Mouse (Mus musculus): ENCODE data around the gene Csrnp2.

The Csrnp2 gene

DNA sequence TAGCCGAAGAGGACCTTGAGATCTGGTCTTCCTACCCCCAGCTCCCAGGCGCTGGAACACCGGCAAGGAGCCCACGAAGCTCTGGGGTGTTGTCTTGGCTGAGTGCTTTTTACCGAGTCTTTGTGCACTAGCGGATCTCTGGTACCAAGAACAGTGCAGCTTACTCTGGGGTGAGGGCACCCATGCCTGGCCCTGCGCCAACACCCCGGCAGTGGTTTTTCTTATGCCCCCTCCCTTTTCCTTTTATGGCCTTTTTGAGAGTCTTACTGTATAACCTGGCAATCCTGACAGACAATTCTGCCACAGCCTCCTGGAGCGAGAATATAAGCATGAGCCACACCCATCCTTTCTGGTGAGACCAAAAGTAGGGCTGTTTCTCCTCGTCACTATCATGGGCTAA, 16.9 kb downstream of the Csrnp2 start:
- DNase-seq (ENCODE audit: extremely low spot score), result no peak

DNA sequence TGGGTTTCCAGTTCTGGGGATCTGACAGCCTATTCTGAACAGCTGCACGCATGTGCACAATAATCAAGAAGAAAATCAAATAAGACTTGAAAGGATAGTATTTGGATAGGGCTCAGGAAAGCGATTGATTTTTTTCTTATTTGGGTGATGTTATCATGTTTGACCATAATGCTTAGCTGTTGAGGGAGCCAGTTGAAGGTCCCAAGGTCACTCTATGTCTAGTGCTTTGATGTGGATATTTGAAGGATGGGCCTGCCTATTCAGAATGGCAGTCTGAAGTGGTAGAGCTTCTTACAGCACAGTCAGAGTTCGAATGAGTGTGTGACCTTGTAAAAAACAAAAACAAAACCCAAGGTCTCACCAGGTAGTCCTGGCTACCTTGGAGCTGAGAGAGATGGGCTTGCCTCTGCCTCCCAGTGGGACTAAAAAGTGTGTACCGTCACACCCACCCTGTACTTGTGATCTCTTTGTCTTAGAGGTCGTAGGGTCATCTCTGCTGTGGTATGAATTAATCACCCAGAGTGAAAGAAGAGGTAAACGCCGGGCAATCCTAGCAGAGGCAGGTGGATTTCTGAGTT, 21.3 kb downstream of the Csrnp2 start:
- DNase-seq (ENCODE audit: extremely low spot score), result no peak

DNA sequence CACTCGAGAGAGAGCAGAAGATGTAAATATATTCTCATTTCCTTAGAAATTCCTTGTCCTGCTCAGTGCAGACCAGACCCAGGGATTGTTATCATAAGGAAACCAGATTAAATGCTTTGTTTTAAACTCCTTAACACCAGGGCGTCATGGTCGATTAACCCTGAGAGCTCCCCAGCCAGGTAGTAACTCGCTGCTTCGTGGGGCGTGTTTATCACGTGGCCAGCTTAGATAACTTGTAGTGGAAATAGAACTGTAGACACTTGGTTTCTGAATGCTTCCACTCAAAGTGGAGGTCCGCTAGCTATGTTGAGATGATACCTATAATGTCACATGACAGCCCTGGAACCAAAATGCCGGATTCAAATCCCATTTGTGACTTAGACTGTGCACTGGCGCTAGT, 25.3 kb downstream of the Csrnp2 start:
- no peak for DNase-seq (ENCODE audit: extremely low spot score)

DNA sequence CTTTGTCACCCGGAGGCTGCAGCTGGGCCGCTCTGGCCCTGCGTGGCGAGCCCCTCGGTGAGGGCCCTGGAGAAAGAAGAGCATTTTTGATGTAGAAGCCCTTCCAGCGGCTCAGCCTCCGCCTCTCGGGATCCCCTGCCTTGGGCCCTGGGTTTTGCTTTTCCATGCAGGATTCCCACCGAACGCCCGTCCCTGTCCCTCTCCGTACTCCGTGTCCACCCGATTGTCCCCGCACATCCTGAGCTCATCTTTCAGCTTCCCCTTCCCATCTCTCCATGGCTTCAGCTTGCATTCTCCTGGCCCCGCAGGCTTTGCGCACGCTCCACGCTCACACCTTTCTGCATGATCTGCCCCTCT, 26.1 kb downstream of the Csrnp2 start:
- no peak for DNase-seq (ENCODE audit: extremely low spot score)

DNA sequence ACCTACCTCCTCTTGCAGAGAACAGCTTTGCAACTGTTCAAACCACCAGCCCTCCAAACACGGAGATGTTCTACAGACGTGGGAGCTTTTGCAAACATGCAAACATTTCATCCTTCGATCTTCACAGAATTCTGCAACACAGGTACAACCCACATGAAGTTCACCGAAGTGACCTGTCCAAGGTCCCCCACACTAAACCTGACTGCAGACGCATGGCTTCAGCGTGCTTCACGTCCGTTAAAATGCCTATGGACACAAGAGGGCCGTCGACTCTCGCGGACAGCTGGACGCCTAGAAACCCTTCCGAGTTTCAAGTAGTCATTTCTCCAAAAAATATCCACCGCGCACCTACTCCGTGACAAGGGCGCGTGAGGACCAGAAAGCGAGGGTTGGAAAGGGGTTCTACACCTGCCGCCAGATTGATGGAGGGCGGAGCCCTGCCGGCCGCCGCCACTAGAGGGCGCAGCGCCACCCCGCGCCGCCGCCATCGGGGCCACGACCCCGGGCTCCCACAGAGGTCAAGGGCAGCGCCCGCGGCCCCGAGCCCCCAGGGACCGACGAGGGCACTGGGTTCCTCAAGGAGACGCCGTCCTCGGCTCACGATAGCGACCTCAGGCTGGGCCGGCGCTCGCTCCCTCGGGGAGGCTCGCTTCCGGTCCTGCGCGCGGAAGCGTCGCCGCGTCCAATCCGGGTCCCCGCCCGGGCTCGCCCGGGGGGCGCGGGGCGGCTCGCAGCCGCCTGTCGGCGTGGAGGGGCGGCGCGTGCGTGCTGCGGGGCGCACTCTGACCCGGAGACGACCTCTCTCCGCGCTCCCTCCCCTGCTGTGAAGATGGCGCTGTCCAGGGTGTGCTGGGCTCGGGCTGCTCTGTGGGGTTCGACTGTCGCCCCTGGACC, 26.7 kb downstream of the Csrnp2 start, which contains the start of gene Letmd1:
Gene Letmd1 (plus strand): TSS at position 729 of the 894 bp plus-strand sequence.
- DNase-seq (ENCODE audit: extremely low spot score), result peak; percentile 86

DNA sequence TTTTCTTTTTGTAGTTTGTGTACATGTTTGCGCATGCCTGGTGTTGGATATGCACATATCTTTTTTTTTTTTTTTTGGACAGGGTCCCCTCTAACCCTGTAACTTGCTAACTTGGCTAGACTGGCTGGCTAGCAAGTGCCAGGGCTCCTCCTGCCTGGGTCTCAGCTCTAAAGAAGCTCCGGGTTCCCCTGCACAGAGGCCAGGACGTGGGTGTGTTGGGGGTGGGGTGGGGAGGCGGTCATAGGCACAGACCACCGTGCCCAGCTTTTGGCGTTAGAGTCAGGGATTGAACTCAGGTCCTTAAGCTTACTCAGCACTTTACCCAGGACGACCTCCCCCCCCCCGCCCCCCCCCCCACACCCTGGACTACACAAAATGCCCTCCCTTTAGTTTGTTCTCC, 27.6 kb downstream of the Csrnp2 start:
- DNase-seq (ENCODE audit: extremely low spot score), result no peak

DNA sequence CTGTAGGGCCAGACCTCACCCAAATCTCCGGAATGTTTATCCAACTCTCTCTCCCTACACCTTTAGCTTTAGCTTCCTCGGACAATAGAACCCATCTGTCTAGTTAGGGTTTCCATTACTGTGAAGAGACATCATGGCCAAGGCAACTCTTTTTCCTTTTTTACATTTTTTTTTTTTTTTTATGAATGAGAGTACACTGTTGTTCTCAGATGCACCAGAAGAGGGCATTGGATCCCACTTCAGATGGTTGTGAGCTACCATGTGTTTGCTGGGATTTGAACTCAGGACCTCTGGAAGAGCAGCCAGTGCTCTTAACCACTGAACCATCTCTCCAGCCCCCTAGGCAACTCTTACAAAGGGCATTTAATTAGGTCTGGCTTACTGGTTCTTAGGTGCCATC, 29.9 kb downstream of the Csrnp2 start:
- no peak for DNase-seq (ENCODE audit: extremely low spot score)

DNA sequence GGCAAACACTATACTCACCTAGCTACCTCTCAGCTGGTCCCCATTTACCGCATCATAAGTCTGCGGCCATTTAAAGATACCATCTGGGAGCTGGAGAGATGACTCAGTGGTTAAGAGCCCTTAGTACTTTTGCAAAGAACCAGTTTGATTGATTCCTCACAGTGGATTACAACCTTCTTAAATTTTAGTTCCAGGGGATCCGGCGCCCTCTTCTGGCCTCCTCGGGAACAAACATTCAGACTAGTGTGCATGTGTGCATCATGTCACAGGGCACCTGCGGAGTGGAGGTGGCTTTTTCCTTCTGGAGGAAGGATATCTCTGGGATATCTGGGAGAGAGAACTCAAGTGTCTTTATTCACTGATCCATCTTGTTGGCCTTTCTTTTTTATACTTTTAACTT, 31.6 kb downstream of the Csrnp2 start:
- peak; percentile 55 for DNase-seq (ENCODE audit: extremely low spot score)

DNA sequence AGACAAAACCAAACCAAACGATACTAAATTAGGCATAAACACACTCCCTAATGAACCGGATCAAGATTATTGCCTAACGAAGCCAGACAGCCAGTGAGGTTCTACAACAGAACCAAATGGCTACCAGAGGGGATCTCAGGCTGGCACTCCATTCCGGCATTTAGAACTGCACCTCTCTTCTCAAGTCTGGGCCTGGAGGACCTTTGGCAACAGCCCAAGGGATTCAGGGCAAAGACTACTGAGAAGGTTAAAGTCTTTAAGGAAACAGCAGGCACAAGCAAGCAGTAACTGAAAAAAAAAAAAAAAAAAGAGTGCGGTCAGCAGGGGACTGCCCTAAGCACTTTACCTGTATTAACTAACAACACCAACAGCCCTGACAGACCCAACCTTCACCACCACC, 33.2 kb downstream of the Csrnp2 start:
- no peak for DNase-seq (ENCODE audit: extremely low spot score)

DNA sequence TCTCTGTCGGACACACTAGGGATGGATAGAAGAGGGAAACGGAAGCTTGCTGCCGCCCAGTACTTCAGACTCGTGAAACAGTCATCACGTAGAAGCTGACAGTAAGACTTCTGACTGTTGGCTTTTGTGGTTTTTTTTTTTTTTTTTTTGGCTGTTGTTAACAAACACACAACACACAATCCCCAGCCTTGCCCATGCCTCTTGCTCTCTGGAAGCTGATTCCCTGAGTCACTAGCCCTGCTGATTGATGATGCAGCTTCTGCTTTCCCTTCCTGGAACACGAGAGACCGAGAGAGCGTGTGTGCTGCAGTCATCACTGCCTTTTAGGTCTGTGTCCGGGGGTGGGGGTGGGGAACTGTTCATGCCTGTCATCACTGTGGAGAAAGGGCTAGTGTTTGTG, 33.6 kb downstream of the Csrnp2 start:
- no peak for DNase-seq (ENCODE audit: extremely low spot score)

DNA sequence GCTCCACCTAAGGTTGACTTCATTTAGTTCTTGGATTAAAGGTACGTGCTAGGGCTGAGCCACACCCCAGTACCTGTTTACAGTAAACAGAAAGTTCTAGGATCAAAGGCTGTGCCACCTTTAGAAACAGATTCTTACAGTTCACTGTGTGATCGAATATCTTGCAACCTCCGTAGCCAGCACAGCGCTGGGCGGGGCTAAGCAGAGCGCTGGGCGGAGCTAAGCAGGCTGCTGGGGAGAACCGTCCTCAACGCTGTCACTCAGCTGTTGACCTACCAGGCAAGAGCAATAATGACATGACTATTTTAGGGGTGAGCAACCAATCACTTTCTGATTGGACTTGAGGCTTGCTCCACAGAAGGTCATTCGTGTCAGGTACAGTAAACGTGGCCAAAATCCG, 34.3 kb downstream of the Csrnp2 start:
- peak; percentile 31 for DNase-seq (ENCODE audit: extremely low spot score)

DNA sequence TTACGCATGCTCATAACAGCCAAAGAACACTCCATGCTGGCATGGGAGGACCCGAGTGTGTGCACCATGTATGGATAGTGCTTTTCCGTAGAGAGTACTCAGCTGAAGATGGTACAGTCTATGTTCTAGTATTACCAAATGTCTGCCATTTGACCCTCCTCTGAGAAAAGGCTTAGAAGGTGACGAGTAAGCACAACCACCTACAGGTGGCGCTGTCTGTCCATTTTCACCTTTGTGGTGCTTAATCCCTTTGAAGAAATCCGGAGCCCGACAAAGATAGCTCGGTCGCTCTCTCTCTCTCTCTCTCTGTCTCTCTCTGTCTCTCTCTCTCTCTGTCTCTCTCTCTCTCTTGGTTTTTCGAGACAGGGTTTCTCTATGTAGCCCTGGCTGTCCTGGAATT, 37.2 kb downstream of the Csrnp2 start:
- DNase-seq (ENCODE audit: extremely low spot score), result peak; percentile 55

DNA sequence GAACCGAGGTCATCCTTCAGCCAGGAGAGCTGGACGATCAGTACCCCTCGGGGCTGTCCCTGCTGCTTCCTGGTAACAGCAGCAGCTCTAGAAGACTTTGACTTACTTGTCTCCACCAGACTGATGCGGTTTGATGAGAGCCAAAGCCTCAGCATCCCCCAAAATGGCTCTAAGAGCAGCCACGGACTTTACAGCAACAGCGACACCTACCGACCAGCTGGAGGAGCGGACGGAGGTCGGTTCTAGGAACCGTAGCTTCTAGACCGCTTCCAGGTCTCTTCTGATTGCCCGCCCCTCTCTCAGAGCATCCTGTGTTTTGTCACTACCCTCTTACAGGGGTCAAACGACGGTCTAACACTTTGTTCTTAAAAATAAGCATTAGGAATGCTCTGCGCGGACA, 37.9 kb downstream of the Csrnp2 start:
- DNase-seq (ENCODE audit: extremely low spot score), result peak; percentile 76

DNA sequence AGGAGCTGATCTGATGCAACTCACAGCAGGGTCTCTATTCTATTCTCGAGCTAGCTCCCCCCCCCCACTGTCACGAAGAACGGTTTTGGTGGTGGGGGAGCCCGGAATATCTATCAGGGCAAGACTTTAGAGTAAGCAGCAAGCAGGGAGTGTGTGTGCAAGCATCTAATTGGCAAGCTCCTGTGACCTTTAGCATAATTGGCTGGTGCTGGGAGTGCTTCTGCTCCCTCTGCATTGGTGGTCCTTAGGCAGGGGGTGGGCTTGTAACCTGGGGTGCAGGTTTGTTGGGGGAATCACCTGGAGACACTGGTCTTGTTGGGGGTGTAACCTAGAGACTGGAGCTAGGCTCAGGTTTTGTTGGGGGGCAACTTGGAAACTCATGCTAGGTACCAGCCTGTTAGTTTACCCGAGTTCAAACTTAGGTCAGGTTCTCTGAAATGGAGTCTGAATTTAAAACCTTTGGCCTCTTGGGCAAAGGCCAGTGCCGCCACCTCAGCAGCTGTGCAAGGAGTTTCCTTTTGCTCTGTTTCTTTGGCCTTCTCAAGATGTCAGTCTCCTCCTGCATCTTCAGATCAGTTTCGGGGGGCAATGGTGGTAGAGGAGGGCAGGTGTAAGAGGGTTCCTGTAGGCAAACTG, 38.8 kb downstream of the Csrnp2 start:
- no peak for DNase-seq (ENCODE audit: extremely low spot score)

DNA sequence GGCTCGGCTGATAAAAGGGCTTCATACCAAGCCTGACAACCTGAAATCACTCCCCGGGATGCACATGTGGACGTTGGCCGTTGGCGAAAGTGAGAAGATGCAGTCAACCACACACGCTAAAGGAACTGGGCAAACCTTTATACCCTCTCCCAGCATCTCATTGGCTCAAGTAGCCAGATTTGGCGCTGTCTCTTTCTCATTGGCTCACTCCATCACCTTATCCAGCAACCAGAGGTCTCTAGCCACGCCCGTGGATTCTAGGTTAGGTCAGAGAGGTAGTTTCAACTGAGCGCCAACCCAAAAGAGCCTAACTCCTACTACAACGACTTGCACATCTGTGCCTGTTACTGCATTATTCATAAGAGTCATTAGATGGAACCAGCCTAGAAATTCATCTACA, 42.8 kb downstream of the Csrnp2 start:
- no peak for DNase-seq (ENCODE audit: extremely low spot score)

DNA sequence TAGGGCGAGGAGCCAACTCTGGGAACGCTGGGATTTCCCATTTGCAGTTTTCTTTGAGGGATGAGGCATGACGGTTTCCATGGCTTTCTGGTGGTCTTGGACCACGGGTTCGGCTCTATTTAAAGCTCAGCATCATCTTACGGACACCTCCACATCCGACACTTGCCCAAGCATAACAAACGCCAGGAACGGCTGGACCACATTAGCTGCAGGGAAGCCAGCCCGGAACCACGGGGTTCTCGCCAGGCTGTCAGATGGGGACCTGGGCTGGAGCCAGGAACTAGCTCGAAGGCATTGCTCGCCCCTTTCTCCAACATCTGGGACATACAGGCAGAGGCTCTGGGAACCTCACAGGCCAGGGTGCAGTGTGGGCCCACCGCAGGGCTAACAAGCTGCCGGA, 44.0 kb downstream of the Csrnp2 start:
- no peak for DNase-seq (ENCODE audit: extremely low spot score)

DNA sequence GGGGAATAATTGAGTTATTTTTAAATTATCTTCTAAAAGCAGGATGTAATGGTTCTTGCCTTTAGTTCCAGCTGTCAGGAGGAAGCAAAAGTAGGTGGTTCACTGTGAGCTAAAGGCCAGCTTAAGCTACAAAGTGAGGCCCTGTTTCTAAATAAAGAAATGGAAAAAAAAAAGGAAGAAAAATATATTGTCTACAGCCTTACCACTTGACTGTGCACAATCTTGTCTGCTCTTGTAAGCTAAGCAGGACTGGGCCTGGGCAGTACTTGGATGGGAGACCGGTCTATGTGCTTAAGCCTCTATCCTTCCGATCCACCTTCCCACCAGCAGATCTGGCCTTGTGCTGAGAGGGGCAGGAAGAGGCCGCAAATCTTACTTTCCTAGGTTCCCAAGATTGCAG, 45.8 kb downstream of the Csrnp2 start:
- DNase-seq (ENCODE audit: extremely low spot score), result no peak

DNA sequence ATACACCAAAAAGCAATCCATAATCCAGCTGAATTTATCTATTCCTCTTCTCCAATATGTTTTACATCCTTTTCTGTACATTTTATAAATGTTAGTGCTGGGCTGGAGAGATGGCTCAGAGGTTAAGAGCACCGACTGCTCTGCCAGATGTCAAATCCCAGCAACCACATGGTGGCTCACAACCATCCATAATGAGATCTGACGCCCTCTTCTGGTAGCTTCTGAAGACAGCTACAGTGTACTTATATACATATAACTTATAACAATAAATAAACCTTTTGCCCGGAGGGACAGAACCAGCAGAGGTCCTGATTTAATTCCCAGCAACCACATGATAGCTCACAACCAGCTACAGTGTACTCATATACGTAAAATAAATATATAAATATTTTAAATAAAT, 46.7 kb downstream of the Csrnp2 start:
- no peak for DNase-seq (ENCODE audit: extremely low spot score)

DNA sequence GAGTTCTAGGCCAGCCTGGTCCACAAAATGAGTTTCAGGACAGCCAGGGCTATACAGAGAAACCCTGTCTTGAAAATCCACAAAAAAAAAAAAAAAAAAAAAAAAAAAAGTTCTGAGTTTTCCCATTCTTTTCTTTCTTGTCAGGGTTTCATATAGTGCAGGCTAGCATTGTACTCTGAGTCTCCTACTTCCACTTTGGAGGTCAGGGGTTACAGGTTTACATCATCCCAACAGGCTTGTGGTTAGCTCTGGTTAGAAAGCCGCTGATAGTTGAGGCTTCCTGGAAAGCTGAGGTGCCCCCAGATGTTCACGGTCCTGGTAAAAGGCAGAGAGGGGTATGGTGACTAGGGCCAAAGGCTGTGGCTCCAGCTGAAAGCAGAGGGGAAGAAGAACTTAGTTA, 48.4 kb downstream of the Csrnp2 start:
- DNase-seq (ENCODE audit: extremely low spot score), result no peak

DNA sequence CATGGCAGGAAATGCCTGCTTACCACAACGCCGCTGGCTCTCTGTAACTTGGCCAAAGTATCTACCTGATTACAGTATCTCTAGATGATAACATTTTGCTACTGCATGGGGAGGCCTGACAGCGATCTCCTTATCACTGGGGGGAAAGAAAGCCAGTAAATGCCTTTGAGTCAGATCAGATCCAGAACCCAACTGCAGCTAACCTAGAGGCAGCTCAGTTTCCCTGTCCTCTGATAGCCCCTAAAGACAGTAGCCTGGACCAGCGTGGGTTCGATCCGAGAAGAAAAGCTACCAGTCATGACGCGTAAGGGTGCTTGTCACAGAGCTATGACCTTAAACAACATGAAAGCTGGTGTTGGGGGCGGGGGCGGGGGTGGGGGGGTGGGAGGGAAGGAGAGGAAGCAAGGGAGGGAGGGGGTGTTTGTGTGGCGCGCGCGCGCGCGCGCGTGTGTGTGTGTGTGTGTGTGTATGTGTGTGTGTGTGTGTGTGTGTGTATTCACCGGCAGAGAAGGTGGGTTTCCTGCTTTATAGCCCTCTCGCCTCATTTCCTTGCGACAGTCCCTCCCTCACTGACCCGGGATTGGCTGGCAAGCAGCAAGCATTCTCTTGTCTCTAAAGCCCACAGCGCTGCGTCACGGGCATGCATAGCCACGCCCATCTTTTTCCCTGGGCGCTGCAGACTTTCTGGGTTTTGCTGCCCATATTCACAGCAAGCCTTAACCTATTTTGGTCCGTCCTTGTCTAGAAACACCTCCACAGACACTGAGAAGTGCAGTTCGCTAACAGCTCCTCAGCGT, 52.0 kb downstream of the Csrnp2 start:
- peak; percentile 87 for DNase-seq (ENCODE audit: extremely low spot score)

DNA sequence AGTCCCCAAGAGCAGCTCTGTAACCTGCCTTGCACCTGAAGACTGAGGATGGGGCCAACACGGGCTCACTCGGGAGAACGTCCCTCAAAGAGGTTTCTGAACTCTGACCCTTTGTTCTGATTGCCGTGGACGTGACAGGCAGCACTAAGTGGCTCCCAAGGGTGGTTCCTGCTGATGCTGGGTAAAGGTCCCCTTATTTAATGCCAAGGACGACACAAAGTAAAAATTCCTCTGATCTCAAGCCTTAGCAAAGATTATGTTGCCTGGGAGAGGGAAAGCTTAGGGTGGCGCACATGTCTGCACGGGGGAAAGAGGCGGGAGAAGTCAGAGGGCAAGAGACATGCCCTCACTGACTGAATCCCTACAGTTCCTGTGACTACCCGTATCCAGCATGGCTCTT, 58.8 kb downstream of the Csrnp2 start:
- no peak for DNase-seq (ENCODE audit: extremely low spot score)

DNA sequence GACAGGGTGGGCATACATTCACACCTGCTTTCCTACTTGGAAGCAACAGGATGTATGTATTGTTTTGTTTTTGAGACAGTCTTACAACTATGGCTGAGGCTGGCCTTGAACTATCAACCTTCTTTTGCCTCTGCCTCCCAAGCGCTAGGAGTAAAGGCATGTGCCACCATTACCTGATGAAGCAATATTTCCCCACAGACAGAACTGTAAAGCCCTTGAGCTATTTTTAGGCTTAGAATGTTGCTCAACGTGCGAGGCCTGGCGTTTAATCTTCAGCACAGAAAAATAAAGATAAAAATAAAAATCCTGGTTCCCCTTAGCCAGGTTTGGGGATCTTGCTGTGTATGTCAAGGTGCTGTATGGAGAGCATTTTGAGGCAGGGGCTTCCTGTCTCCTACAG, 59.2 kb downstream of the Csrnp2 start:
- no peak for DNase-seq (ENCODE audit: extremely low spot score)
